Mouse (Mus musculus) MEL (cell line): Measurements from ENCODE around the gene Myo9b.

ENCODE experiments used
- CHD2 ChIP-seq: IDR thresholded peaks from 2 replicates; pipeline ENCODE4 v1.6.1; 2011; ENCODE audit warnings: low read length, improper control_type of control experiment
- CTCF ChIP-seq, 3 experiments: IDR thresholded peaks in 2 of 3; conservative IDR thresholded peaks in 1 of 3; 2 replicates each; pipeline ENCODE4 v1.5.1; 2011 to 2012; ENCODE audit warnings: low read length in 3 of 3, low read depth in 2 of 3, mild to moderate bottlenecking in 2 of 3, improper control_type of control experiment in 1 of 3, inconsistent platforms in 1 of 3, mixed read lengths in 1 of 3, moderate library complexity in 1 of 3; ENCODE audit not compliant: control insufficient read depth in 1 of 3, insufficient read depth in 1 of 3, poor library complexity in 1 of 3, severe bottlenecking in 1 of 3
- POLR2AphosphoS5 ChIP-seq: IDR thresholded peaks from 2 replicates; pipeline ENCODE4 v1.6.1; 2012; ENCODE audit warnings: low read depth, borderline replicate concordance, mild to moderate bottlenecking, inconsistent platforms, low read length, moderate library complexity, mixed read lengths

DNA sequence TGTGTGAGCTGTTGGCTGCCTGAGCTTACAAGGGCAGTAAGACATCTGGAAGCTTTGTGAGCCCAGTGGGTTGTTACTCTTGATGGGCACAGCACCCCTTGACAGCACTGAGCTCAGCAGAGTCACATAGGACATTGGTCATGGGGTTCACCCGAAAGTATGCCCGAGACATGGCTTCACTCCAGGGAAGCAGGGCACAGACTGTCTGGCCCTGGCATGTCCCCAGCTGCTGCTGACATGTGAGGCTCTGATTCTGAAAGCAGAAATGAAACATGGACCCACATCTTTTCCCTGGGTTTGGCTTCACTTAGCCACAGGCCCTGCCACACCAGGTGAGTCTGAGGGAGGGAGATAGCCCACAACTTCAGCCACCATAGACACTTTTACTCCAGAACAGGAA lies 24.3 kb downstream of the Myo9b start:
- no peak for TF ChIP-seq CTCF (IDR thresholded peaks at IDR 0.05 in 2 of 3, conservative IDR thresholded peaks at IDR 0.05 in 1 of 3; ENCODE audit: control insufficient read depth in 1 of 3, insufficient read depth in 1 of 3, low read depth in 2 of 3, low read length in 3 of 3, poor library complexity in 1 of 3, severe bottlenecking in 1 of 3)
- TF ChIP-seq CHD2 = no peak
- no peak for TF ChIP-seq POLR2AphosphoS5
